Mouse (Mus musculus): ENCODE data around the gene Hcrt.
"Not testable (repeated sequence)": the region's sequence is repeated elsewhere in the genome, so short reads cannot be mapped to it uniquely, and the experiment has no call there.

Hcrt gene

DNA sequence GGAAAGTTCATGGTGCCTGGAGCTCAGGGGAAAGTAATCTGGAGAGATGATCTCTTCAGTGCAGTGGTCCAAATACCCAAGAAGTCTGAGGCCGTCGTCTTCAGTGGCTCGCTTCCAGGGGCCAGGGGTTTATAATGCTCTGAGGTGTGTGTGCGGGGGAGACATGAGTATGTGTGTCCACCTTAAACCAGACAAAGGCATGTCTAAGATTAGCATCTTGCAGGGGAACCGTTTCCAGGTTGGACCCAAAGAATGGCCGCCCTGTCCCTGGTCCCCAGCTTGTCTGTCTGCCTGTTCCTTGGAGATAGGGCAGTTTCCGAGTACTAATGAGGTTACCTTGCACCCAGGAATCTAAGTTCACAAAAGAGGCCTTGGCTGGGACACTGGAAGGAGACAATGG, at the start of gene Hcrt:
TSS of gene Hcrt (minus strand) at position 101 of the 400 bp plus-strand sequence.
- no peaks in the 10 kb centered on the region for H3K27me3 ChIP-seq (ENCODE audit: control insufficient read depth, insufficient read depth, low read length, poor library complexity, severe bottlenecking)
- no peak for DNase-seq (ENCODE audit: low read depth, low spot score)
- H3K36me3 ChIP-seq (ENCODE audit: control insufficient read depth, insufficient read depth, low read length, poor library complexity, severe bottlenecking), result no peaks in the 10 kb centered on the region

DNA sequence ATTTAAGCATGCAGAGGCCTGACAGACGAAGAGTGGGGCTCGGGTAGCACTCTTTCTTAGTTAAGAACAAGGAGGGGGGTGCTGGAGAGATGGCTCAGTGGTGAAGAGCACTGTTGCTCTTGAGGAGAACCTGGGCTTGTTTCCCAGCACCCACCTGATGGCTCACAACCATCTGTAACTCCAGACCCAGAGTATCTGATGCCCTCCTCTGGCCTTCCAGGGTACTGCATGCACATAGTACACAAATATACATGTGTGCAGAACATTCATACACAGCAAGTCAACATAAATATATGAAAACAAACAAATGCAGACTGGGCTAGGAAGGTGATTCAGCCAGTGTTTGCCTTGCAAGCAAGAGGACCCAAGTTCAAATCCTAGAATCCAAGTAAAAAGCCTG, 48.4 kb upstream of the Hcrt start:
- DNase-seq (ENCODE audit: low read depth, low spot score), result peak; percentile 39
- Histone ChIP-seq H3K27me3 (ENCODE audit: control insufficient read depth, insufficient read depth, low read length, poor library complexity, severe bottlenecking) (no peaks in the 10 kb centered on the region), H3K36me3 (ENCODE audit: control insufficient read depth, insufficient read depth, low read length, poor library complexity, severe bottlenecking) (no peaks in the 10 kb centered on the region)

DNA sequence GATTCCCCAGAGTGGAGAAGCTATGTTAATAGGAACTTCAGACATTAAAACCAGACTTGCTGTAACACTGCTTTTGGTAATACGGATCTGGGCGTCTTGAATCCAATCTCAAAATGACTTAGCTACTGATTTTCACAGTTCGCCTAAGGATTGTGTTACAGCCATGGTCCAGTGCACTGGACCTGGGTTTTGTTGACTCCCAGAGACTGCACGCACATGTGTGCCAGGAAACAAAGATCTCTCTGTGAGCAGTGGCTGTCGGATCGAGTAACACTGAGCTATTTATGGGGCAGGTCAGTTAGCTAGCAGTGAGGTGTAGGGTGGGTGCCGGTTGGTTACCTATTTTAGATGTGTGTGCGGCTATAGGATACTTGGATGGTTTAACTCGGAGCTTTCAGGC, 47.8 kb upstream of the Hcrt start:
- no peaks in the 10 kb centered on the region for H3K27me3 ChIP-seq (ENCODE audit: control insufficient read depth, insufficient read depth, low read length, poor library complexity, severe bottlenecking)
- no peak for DNase-seq (ENCODE audit: low read depth, low spot score)
- no peaks in the 10 kb centered on the region for H3K36me3 ChIP-seq (ENCODE audit: control insufficient read depth, insufficient read depth, low read length, poor library complexity, severe bottlenecking)

DNA sequence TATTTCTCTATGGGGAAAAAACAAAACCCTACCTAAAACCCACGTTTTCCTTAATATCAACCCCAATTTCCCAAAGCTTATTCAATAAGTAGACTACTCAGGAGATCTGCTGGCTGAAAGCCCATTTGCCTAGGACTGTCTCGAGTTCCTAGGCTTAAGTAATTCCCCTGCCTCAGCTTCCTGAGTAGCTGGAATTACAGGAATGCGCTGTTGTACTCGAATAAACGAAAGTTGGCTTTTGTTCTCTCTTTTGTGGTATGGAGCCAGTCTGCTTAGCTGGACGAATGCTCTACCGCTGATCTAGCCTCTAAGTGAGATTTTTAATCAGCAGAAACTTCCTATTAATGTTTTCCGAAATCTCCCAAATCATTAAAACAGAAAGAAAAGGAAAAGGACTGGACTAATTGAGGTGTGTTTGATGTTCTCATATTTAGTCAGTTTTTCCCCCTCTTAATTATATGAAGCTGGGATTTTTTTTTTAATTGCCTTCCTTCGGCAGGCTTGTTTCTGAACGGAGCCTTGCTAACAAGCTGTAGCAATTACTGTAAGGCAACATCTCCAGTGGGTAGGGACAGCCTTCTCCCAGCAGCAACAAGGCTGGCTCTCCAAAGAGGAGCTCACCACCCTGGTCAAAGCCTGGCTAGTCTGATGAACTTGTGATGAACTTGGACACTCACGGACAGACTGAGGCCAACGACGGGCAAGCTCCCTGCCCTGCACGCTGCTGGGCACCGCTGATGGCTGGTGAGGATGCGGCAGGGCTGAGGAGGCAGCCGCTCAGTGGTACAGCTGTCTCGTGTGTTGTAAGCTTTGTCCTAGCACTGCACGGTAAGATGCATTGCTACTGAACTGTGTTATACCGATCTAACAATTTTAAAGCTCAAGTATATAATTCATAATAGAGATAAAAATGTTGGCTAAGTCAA, 43.9 kb upstream of the Hcrt start:
- Histone ChIP-seq H3K27me3 (ENCODE audit: control insufficient read depth, insufficient read depth, low read length, poor library complexity, severe bottlenecking) (no peaks in the 10 kb centered on the region), H3K36me3 (ENCODE audit: control insufficient read depth, insufficient read depth, low read length, poor library complexity, severe bottlenecking) (peaks cover 13% of the 10 kb centered on the region)
- DNase-seq (ENCODE audit: low read depth, low spot score), result no peak

DNA sequence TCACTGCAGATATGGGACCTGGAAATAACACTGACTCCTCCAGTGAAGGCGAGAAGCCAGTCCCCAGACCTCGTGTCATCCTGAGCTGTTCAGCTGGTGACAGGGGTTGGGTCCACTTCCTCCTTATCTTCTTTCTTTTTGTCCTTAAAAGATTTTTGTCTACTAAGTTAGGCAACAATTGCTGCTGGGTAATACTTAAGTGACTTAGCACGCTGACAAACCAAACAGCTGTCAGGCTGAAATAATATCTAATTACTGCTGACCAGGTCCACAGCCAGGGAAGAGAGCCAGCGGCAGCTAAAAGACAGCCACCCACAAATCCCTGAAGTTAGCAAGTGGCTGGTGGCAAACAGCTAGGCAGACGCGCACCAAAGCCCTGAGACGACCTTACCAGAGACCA, 42.8 kb upstream of the Hcrt start:
- no peak for DNase-seq (ENCODE audit: low read depth, low spot score)
- Histone ChIP-seq H3K36me3 (ENCODE audit: control insufficient read depth, insufficient read depth, low read length, poor library complexity, severe bottlenecking) (peaks cover 22% of the 10 kb centered on the region), H3K27me3 (ENCODE audit: control insufficient read depth, insufficient read depth, low read length, poor library complexity, severe bottlenecking) (no peaks in the 10 kb centered on the region)

DNA sequence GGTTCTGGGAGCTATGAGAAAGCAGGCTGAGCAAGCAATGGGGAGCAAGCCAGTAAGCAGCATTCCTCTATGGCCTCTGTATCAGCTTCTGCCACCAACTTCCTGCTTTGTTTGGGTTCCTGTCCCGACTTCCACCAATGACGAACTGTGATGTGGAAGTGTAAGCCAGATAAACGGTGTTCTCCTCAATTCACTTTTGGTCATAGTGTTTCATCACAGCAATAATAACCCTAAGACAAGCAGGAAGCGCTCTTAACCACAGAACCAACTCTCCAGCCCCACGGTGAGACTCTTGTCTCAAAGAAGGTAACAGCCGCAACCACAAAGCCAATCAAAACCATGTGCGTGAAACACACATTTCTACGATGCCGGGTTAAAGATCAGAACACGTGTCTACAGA, 41.7 kb upstream of the Hcrt start:
- peak; percentile 27 for DNase-seq (ENCODE audit: low read depth, low spot score)
- Histone ChIP-seq H3K27me3 (ENCODE audit: control insufficient read depth, insufficient read depth, low read length, poor library complexity, severe bottlenecking) (no peaks in the 10 kb centered on the region), H3K36me3 (ENCODE audit: control insufficient read depth, insufficient read depth, low read length, poor library complexity, severe bottlenecking) (peaks cover 25% of the 10 kb centered on the region)

DNA sequence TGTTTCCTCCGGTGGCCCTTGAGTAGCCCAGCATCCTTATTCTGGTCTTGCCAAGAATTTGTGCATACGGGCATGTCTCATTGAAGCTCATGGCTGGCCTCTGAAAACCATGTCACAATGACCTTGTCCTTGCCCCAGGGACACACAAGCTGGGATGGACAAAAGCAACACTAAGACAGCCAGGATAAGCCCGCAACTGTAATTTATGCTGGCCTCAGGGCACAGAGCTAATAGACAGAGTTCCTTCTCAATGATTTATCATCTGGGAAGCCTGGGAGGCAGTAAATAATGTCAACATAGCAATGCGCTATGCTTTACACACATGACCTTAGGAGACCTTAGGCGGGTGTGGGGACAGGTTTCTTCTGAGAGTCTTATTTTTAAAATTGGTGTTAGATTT, 36.7 kb upstream of the Hcrt start:
- no peak for DNase-seq (ENCODE audit: low read depth, low spot score)
- Histone ChIP-seq H3K27me3 (ENCODE audit: control insufficient read depth, insufficient read depth, low read length, poor library complexity, severe bottlenecking) (no peaks in the 10 kb centered on the region), H3K36me3 (ENCODE audit: control insufficient read depth, insufficient read depth, low read length, poor library complexity, severe bottlenecking) (peaks cover 43% of the 10 kb centered on the region)

DNA sequence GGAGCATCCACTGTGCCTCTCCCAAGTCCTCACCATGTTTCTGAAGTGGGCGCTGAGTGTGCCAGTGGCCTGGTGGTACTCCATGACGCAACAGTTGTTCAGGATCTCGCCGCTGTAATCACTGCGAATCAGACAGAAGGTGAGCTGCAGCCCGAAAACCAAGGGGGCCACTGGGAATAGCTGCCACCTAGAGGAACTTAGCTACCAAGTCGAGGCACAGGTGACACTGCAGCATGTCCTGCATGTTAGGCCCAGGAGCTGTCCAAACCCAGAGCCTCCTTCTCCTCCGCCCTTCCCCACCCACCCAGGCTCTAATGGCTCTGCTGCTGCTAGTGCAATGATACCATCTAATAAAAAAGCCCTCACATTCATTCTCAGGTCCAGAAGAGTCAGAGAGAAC, 33.9 kb upstream of the Hcrt start:
- no peaks in the 10 kb centered on the region for H3K27me3 ChIP-seq (ENCODE audit: control insufficient read depth, insufficient read depth, low read length, poor library complexity, severe bottlenecking)
- peaks cover 36% of the 10 kb centered on the region for H3K36me3 ChIP-seq (ENCODE audit: control insufficient read depth, insufficient read depth, low read length, poor library complexity, severe bottlenecking)
- no peak for DNase-seq (ENCODE audit: low read depth, low spot score)

DNA sequence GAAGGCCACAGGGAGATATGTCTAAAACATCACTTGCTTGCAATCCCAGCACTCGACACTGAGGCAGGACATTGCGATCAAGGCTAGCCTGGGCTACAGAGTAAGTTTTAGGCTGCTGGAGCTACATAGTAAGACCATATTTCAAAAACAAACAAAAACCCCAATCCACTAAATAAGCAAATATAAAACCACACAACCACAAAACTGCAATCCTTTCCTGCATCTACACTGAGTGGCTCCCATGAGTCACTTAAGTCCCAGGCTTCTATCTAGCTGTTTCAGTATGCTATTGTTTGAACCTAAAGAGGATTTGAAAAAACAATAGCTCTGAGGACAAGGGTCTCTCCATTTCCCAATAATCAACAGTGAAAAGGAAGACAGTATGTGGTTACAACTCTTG, 32.7 kb upstream of the Hcrt start:
- DNase-seq (ENCODE audit: low read depth, low spot score), result no peak
- H3K27me3 ChIP-seq (ENCODE audit: control insufficient read depth, insufficient read depth, low read length, poor library complexity, severe bottlenecking), result no peaks in the 10 kb centered on the region
- H3K36me3 ChIP-seq (ENCODE audit: control insufficient read depth, insufficient read depth, low read length, poor library complexity, severe bottlenecking), result peaks cover 30% of the 10 kb centered on the region

DNA sequence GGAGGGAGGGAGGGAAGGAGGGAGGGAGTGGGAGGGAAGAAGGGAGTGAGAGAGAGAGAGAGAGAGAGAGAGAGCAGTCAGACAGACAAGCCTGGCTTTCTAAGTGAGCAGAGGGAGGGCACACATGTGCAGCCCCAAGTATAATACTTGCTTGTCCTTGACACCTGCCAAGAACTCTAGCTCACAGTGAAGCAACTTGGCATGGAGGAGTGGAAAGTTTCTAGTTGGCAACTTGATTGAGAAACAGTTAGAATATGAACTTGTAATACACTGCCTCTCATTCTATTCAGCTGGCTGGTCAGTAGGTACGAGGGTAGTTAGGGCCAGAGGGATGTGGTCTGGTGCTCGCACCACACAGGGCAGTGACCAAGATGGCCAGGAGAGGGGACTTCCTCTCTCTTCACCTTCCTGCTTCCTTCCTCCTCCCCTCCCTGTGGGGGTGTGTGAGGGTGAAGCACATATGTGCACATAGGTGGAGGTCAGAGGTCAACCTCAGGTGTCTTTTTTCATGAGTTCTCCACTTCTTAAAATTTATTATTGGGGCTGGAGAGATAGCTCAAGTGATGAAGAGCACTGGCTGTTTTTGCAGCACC, 28.8 kb upstream of the Hcrt start:
- Histone ChIP-seq H3K36me3 (ENCODE audit: control insufficient read depth, insufficient read depth, low read length, poor library complexity, severe bottlenecking) (peaks cover 37% of the 10 kb centered on the region), H3K27me3 (ENCODE audit: control insufficient read depth, insufficient read depth, low read length, poor library complexity, severe bottlenecking) (no peaks in the 10 kb centered on the region; the same call in 1 of the 2 replicates)
- no peak for DNase-seq (ENCODE audit: low read depth, low spot score)

DNA sequence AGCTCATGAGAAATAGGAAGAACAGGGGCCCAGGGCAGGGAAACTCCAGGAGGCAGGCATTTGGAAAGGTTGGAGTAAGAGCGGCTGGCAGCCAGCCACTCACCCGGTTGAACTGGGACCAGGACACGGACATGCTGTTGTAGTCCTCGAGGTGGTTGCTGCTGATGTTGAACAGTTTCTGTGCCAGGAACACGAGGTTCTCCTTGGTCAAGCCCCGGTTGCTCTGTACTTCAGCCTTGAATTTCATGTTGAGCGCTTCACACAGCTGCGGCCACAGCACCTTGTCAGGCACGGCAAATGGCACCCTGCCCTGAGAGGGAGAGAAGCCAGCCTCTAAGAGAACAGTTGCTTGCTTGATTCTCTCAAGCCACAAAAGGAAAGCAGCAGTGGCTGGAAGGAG, 27.9 kb upstream of the Hcrt start:
- H3K27me3 ChIP-seq (ENCODE audit: control insufficient read depth, insufficient read depth, low read length, poor library complexity, severe bottlenecking); DNase-seq (ENCODE audit: low read depth, low spot score): not testable (repeated sequence)

DNA sequence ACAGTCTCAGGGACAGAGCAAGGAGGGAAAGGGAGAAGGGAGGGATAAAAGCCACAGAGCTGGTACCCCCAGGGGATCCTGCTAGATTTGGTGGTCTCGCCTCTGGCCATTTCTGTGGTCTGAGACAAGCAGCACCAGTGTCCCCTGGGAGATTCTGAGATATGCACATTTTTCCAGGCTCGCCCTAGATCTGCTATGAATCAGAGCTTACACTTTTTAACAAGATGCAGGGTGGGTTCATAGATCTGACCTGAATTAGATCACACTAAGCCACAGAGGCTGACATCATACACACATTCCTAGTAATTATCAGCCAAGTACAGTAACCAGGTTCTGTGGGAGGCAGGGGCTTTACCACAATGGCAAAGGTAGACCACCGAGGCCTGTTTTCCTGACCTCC, 27.0 kb upstream of the Hcrt start:
- H3K36me3 ChIP-seq (ENCODE audit: control insufficient read depth, insufficient read depth, low read length, poor library complexity, severe bottlenecking), result peaks cover 31% of the 10 kb centered on the region
- no peaks in the 10 kb centered on the region; the same call in 1 of the 2 replicates for H3K27me3 ChIP-seq (ENCODE audit: control insufficient read depth, insufficient read depth, low read length, poor library complexity, severe bottlenecking)
- no peak for DNase-seq (ENCODE audit: low read depth, low spot score)

More for the DNA sequence above, 27.9 kb upstream of the Hcrt start:
- peaks cover 33% of the 10 kb centered on the region for H3K36me3 ChIP-seq (ENCODE audit: control insufficient read depth, insufficient read depth, low read length, poor library complexity, severe bottlenecking)

DNA sequence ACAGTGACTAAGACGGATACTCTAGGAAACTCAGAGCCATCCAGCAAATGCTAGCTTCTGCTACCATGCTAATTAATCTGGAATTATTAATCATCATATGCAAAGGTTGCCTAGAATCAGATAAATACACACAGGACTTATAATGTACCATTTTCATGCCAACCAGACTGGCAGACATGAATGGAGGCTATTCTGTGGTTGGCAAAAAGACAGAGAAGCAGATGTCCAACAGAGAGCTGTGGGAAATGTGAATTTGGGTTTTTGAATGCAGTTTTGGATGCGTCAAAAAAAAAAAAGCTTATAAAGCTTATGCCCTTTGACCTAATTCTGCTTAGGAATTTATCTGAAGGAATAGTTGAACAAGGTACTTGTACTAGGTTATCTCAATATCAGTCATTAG, 23.0 kb upstream of the Hcrt start:
- DNase-seq (ENCODE audit: low read depth, low spot score), result no peak
- no peaks in the 10 kb centered on the region; the same call in 1 of the 2 replicates for H3K27me3 ChIP-seq (ENCODE audit: control insufficient read depth, insufficient read depth, low read length, poor library complexity, severe bottlenecking)
- H3K36me3 ChIP-seq (ENCODE audit: control insufficient read depth, insufficient read depth, low read length, poor library complexity, severe bottlenecking), result peaks cover 45% of the 10 kb centered on the region

DNA sequence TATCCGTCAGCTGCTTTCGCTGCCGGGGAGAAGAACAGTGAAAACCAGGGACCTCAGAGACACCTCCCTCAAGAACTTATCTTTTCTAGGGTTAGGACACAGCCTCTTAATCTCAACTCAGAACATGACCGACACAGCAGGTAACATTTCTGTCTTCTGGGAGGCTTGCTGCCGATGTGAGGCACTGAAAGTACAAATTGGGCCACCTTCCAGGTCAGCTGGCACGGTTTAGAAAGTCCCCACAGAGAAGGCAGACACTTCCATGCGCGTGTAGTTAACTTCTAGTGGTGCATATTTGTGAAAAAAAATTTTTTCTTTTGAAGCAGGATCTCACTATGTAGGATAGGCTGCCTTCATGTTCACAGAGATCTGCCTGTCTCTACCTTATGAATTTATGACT, 21.6 kb upstream of the Hcrt start:
- Histone ChIP-seq H3K27me3 (ENCODE audit: control insufficient read depth, insufficient read depth, low read length, poor library complexity, severe bottlenecking) (no peaks in the 10 kb centered on the region; the same call in 1 of the 2 replicates), H3K36me3 (ENCODE audit: control insufficient read depth, insufficient read depth, low read length, poor library complexity, severe bottlenecking) (peaks cover 38% of the 10 kb centered on the region)
- DNase-seq (ENCODE audit: low read depth, low spot score), result no peak

DNA sequence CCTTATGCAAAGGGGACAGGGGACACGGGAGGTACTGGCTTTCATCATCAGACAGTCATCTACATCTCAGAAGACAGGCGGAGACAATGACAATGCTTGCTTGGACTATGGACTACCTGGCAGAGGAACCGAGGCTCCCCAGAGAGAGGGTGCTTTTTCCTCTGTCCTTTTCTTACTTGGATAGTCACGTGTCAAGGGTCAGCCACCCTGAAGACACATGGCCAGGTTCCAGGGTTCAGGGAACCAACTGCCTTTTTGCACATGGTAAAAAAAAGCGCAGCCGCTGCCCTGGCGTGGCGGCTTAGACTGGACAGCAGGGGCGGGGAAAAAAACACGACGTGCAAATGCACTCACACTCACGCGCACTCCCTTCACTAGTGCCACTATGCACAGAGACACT, 19.8 kb upstream of the Hcrt start:
- H3K36me3 ChIP-seq (ENCODE audit: control insufficient read depth, insufficient read depth, low read length, poor library complexity, severe bottlenecking), result peaks cover 31% of the 10 kb centered on the region
- no peak for DNase-seq (ENCODE audit: low read depth, low spot score)
- H3K27me3 ChIP-seq (ENCODE audit: control insufficient read depth, insufficient read depth, low read length, poor library complexity, severe bottlenecking), result no peaks in the 10 kb centered on the region
